Mouse (Mus musculus) lung, embryonic 14.5 days (tissue): ENCODE results near the gene Olfr203. TPM values are rescaled to one million over a fixed set of nuclear protein-coding genes. Genes with fewer than 3 reads are reported as not detected.
"Not testable (repeated sequence)": the region's sequence is repeated elsewhere in the genome, so short reads cannot be mapped to it uniquely, and the experiment has no call there.

Experiments used
- ATAC-seq: fragments of 200-750 bp; cut with Nextera tagmentation; 2 replicates; pipeline ENCODE4 v1.8.0; 2017; ENCODE audit warnings: mild to moderate bottlenecking, moderate TSS enrichment, moderate library complexity; ENCODE audit not compliant: insufficient read depth
- DNase-seq: peaks from one replicate; pipeline ENCODE4 v3.0.0-alpha.2; 2015
- H3K27ac ChIP-seq: fragments of 300-500 bp; sonication (generic); 2 replicates; pipeline ENCODE4 v1.5.1; 2014; ENCODE audit warnings: low read depth, mild to moderate bottlenecking, moderate library complexity
- H3K27me3 ChIP-seq: fragments of 300-500 bp; sonication (generic); 2 replicates; pipeline ENCODE4 v1.6.1; 2014; ENCODE audit warnings: low read length, control low read depth; ENCODE audit not compliant: insufficient read depth
- H3K36me3 ChIP-seq: fragments of 300-500 bp; sonication (generic); 2 replicates; pipeline ENCODE4 v1.6.1; 2014; ENCODE audit warnings: control low read depth; ENCODE audit not compliant: insufficient read depth
- H3K4me1 ChIP-seq: fragments of 300-500 bp; sonication (generic); 2 replicates; pipeline ENCODE4 v1.6.1; 2014; ENCODE audit warnings: antibody characterized with exemption, control low read depth; ENCODE audit not compliant: insufficient read depth
- H3K4me2 ChIP-seq: fragments of 300-500 bp; sonication (generic); 2 replicates; pipeline ENCODE4 v1.6.1; 2014; ENCODE audit warnings: mild to moderate bottlenecking
- H3K4me3 ChIP-seq: fragments of 300-500 bp; sonication (generic); 2 replicates; pipeline ENCODE4 v1.5.1; 2014; ENCODE audit warnings: low read depth, low read length
- H3K9ac ChIP-seq: fragments of 300-500 bp; sonication (generic); 2 replicates; pipeline ENCODE4 v1.6.1; 2014
- H3K9me3 ChIP-seq: fragments of 300-500 bp; sonication (generic); 2 replicates; pipeline ENCODE4 v1.6.1; 2016; ENCODE audit warnings: low read depth, low read length, control low read depth
- CTCF ChIP-seq: IDR thresholded peaks from 2 replicates; pipeline ENCODE4 v1.5.1; 2016; ENCODE audit warnings: antibody characterized with exemption, low read depth
- WGBS: fragments of 180-500 bp; shearing (Covaris S2); extraction: QIAGEN DNeasy Blood & Tissue Kit; methylation state at CpG from one replicate; pipeline ENCODE4 v1.1.7; 2014; 5-methylcytosine and 5-hydroxymethylcytosine counted together
- polyA plus RNA-seq: library from polyadenylated mRNA; unstranded; fragments of >200 nt; fragmentation: Nextera tagmentation; extraction: Ambion mirVana; gene quantifications from 2 replicates; pipeline ENCODE4 v1.2.1, GENCODE M21; 2014

Gene Olfr203
- not detected in 2 replicates for polyA plus RNA-seq

DNA sequence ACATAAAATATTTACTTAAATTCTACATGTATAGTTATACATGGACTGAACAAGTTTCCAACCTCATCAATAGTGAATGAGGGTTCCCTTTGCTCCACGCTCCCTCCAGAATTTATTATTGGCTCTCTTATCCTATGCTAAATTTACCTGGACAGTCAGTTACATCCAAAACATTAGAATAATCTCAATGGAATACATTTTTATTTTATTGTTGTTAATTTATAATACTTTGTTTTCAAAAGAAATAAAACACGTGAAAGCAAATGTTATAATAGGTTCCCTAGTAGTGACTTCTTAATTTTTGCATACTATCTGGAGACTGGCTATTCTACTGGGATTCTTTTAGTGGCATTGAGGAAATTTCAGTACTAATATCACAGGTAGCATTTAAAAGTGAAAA lies at the start of gene Olfr203:
Gene Olfr203 (plus strand): TSS at position 301 of the 400 bp plus-strand sequence.
- Histone ChIP-seq H3K36me3 (no peaks in the 10 kb centered on the region), H3K27ac (no peak within 1 kb of the TSS), H3K27me3 (no peaks in the 10 kb centered on the region), H3K9me3 (no peaks in the 10 kb centered on the region), H3K4me2 (no peak within 1 kb of the TSS), H3K4me3 (no peak within 1 kb of the TSS), H3K4me1 (no peaks in the 10 kb centered on the region), H3K9ac (no peak within 1 kb of the TSS)
- ATAC-seq (no peak), DNase-seq (no peak)
- 84% methylated on average over 2 of the region's 2 CpGs for WGBS
- TF ChIP-seq CTCF: no peak

DNA sequence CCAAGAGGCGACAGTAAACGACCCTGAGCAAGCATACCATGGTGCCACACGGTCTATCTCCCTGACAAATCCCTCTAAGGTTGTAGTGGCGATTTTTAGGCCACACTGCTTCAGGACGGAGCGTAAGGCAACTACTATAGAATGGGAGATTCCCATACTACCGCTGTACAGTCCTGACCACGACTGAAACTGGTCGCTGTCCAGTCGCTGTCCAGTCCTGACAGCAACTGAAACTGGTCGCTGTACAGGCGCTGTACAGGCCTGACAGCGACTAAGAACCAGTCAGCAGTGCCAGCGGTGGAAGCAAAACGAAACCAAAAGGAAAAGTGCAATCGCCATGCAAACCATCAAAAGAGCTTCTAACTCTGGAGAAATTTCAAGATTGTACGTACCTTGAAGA lies 49.0 kb upstream of the Olfr203 start:
- no peak overlapping the region for H3K9ac ChIP-seq

DNA sequence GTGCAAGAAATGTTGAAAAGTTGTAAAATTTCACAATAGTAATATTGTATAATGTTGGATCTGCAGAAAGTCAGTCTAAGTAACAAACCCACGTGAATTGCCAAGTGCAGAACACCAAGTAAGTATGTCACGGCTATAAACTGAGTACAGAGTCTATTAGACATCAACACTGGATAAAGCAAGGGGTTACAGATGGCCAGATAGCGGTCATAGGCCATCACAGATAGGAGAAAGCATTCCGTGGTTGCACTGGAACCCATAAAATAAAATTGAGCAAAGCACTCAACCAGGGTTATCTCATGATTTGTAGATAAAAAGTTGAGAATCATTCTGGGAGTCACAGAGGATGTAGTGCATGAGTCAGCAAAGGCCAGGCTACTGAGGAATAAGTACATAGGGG lies 29.6 kb upstream of the Olfr203 start:
- not testable (repeated sequence) for H3K9me3 ChIP-seq, H3K27ac ChIP-seq, H3K9ac ChIP-seq, DNase-seq, ATAC-seq, H3K4me2 ChIP-seq, H3K36me3 ChIP-seq, H3K27me3 ChIP-seq, H3K4me1 ChIP-seq, H3K4me3 ChIP-seq
- 63% methylated on average over 4 of the region's 4 CpGs for WGBS

More for the DNA sequence above, 49.0 kb upstream of the Olfr203 start:
- H3K27ac ChIP-seq: no peak overlapping the region
- no peaks in the 10 kb centered on the region for H3K36me3 ChIP-seq
- ATAC-seq: no peak
- no peaks in the 10 kb centered on the region for H3K9me3 ChIP-seq
- no peaks in the 10 kb centered on the region for H3K4me1 ChIP-seq
- H3K27me3 ChIP-seq: no peaks in the 10 kb centered on the region
- no peak overlapping the region for H3K4me3 ChIP-seq
- no peak overlapping the region for H3K4me2 ChIP-seq
- WGBS: 84% methylated on average over 17 of the region's 17 CpGs
- no peak for TF ChIP-seq CTCF
- DNase-seq: peak; percentile 1

DNA sequence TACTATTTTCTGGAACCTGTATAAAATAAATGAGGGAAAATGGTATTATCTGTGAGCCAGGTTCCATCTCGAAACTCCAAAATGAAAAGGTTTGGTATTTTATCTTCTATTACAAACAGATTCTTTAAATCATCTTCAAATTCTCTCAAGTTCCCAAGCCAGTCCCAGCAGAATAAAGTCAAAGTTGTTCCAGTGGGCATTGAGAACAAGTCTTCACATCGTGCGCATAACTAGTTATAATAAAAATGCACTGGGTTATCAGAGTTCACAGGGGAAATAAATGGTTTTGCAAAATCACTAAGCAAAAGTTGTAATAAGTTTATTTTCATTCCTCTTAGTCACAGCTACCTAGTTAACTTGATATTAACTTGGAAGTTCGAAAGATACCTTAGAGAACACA lies 26.1 kb upstream of the Olfr203 start, which contains the start of gene Olfr201:
Gene Olfr201 (minus strand): TSS at position 101 of the 400 bp plus-strand sequence.
- not testable (repeated sequence) for H3K36me3 ChIP-seq, H3K4me2 ChIP-seq, DNase-seq, H3K9me3 ChIP-seq, H3K4me3 ChIP-seq, H3K27me3 ChIP-seq, H3K27ac ChIP-seq, ATAC-seq, H3K9ac ChIP-seq, H3K4me1 ChIP-seq
- WGBS: 84% methylated on average over 4 of the region's 4 CpGs

DNA sequence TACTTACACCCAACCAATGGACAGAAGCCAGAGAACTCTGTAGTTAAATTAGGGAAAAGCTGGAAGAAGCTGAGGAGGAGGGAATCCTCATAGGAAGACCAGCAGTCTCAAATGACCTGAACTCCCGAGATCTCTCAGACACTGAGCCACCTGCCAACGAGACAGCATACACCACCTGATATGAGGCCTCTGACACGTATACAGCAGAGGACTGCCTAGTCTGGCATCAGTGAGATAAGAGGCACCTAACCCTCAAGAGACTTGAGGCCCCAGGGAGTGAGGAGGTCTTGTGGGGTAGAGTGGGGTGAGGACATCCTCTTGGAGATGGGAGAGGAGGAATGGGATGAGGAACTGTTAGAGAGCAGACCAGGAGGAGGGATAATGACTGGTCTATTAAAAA lies 18.1 kb upstream of the Olfr203 start:
- Histone ChIP-seq H3K36me3 (no peaks in the 10 kb centered on the region), H3K4me2 (no peak overlapping the region), H3K9ac (no peak overlapping the region), H3K4me3 (no peak overlapping the region), H3K9me3 (no peaks in the 10 kb centered on the region), H3K27me3 (no peaks in the 10 kb centered on the region), H3K27ac (no peak overlapping the region), H3K4me1 (no peaks in the 10 kb centered on the region)
- TF ChIP-seq CTCF: no peak
- ATAC-seq (no peak), DNase-seq (no peak)
- 42% methylated on average over 3 of the region's 3 CpGs for WGBS

DNA sequence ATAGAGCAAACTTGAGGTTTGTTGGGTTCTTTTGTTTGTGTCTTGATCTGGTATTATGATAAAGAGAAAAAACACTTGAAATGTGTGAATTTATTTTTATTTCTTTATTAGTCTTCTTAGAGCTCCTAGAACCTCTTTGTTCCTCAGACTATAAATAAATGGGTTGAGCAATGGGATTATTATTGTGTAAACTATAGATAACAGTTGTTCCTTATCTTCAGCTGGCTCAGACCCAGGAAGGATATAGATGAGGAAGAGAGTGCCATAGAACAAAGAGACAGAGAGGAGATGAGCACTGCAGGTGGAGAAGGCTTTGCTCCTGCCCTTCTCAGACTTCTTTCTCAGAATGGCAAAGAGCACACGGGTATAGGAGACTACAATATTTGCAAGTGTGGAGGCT lies 15.2 kb upstream of the Olfr203 start:
- no peak overlapping the region for H3K9ac ChIP-seq
- no peaks in the 10 kb centered on the region for H3K9me3 ChIP-seq
- TF ChIP-seq CTCF: no peak
- no peak overlapping the region for H3K4me3 ChIP-seq
- DNase-seq (no peak), ATAC-seq (no peak)
- no peak overlapping the region for H3K4me2 ChIP-seq
- whole genome bisulfite sequencing: 50% methylated on average over 1 of the region's 1 CpGs
- H3K36me3 ChIP-seq: no peaks in the 10 kb centered on the region
- no peak overlapping the region for H3K27ac ChIP-seq
- no peaks in the 10 kb centered on the region for H3K27me3 ChIP-seq
- H3K4me1 ChIP-seq: no peaks in the 10 kb centered on the region

DNA sequence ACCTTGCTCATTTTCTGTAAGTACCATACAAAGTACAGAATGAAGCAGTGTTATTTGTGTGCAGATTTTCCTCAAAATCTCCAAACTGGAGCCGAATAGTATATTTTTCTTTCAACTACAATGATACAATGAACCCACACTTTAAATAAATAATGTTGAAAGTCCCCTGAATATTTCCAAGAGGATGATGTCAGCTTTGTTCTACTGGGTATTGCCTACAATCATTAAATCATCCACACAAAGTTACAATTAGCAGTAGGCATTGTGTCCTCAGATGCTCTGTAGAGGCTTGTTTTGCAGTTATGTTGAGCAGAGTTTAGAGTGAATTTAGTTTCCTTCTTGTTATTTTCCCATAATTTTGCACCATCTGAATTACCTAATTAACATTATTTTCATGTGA lies 12.0 kb upstream of the Olfr203 start, which contains the start of gene Olfr202:
Gene Olfr202 (minus strand): TSS at position 101 of the 400 bp plus-strand sequence.
- Histone ChIP-seq H3K4me1 (no peaks in the 10 kb centered on the region), H3K4me2 (no peak within 1 kb of the TSS), H3K4me3 (no peak within 1 kb of the TSS), H3K9ac (no peak within 1 kb of the TSS), H3K36me3 (no peaks in the 10 kb centered on the region), H3K27me3 (no peaks in the 10 kb centered on the region), H3K9me3 (no peaks in the 10 kb centered on the region), H3K27ac (no peak within 1 kb of the TSS)
- TF ChIP-seq CTCF: no peak
- WGBS: 81% methylated on average over 1 of the region's 1 CpGs
- no peak for DNase-seq
- ATAC-seq: no peak

DNA sequence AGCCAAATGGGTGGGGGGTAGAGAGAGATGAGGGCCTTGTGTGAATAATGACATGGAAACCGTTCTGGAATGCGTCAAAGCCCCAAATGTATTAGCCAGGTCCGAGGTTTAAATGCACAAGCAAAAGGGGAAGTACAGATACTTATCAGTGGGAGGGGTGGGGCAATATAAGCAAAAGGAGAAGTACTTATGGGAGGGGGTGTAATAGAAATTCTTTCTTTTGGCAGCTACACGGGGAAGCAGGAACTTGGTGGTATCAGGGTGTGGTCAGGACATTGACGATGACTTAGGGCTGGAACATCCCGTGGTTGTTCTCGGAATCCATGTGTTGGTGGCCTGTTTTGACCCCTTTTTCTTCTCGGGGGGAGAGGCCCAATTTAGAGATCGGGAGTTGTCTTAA lies 11.1 kb upstream of the Olfr203 start:
- not testable (repeated sequence) for H3K4me3 ChIP-seq, ATAC-seq, H3K27me3 ChIP-seq, H3K4me2 ChIP-seq, DNase-seq, H3K36me3 ChIP-seq, H3K9ac ChIP-seq, H3K9me3 ChIP-seq, H3K27ac ChIP-seq, H3K4me1 ChIP-seq
- WGBS: 77% methylated on average over 9 of the region's 9 CpGs
